Mouse (Mus musculus): ENCODE measurements around the gene Ubp1.
"Not testable (repeated sequence)": the region's sequence is repeated elsewhere in the genome, so short reads cannot be mapped to it uniquely, and the experiment has no call there.

Ubp1 gene

GRCm38 (mm10) chr9:113930534-113931374, at the start of gene Ubp1:
Gene Ubp1 (plus strand): TSS chr9:113930934.
- DNase-seq (ENCODE audit: low spot score) = peak; percentile 94

GRCm38 (mm10) chr9:113894903-113895302, 35.8 kb upstream of the Ubp1 start:
- DNase-seq (ENCODE audit: low spot score) = no peak

GRCm38 (mm10) chr9:113903136-113903535, 27.6 kb upstream of the Ubp1 start:
- DNase-seq (ENCODE audit: low spot score) = no peak

GRCm38 (mm10) chr9:113904315-113904714, 26.4 kb upstream of the Ubp1 start:
- DNase-seq (ENCODE audit: low spot score) = not testable (repeated sequence)

GRCm38 (mm10) chr9:113915789-113916188, 14.9 kb upstream of the Ubp1 start:
- DNase-seq (ENCODE audit: low spot score) = no peak

- DNase-seq (ENCODE audit: low spot score) = no peak
These were observed 8.1 kb upstream of the Ubp1 start for GRCm38 (mm10) chr9:113922677-113923076.

GRCm38 (mm10) chr9:113924883-113925282, 5.9 kb upstream of the Ubp1 start:
- no peak for DNase-seq (ENCODE audit: low spot score)

- DNase-seq (ENCODE audit: low spot score) = no peak
These were observed 2.1 kb upstream of the Ubp1 start for GRCm38 (mm10) chr9:113928591-113928990.

GRCm38 (mm10) chr9:113929676-113930075, 1.1 kb upstream of the Ubp1 start:
- no peak for DNase-seq (ENCODE audit: low spot score)

- peak; percentile 34 for DNase-seq (ENCODE audit: low spot score)
These were observed 803 bp downstream of the Ubp1 start for GRCm38 (mm10) chr9:113931375-113932099.

- no peak for DNase-seq (ENCODE audit: low spot score)
These were observed 1.4 kb downstream of the Ubp1 start for GRCm38 (mm10) chr9:113932100-113932470.

GRCm38 (mm10) chr9:113932501-113932900, 1.8 kb downstream of the Ubp1 start:
- peak; percentile 16 for DNase-seq (ENCODE audit: low spot score)

- DNase-seq (ENCODE audit: low spot score) = no peak
These were observed 4.9 kb downstream of the Ubp1 start for GRCm38 (mm10) chr9:113935638-113936037.

- no peak for DNase-seq (ENCODE audit: low spot score)
These were observed 8.5 kb downstream of the Ubp1 start for GRCm38 (mm10) chr9:113939063-113939850.

GRCm38 (mm10) chr9:113941103-113941805, 10.5 kb downstream of the Ubp1 start:
- no peak for DNase-seq (ENCODE audit: low spot score)

- no peak for DNase-seq (ENCODE audit: low spot score)
These were observed 12.6 kb downstream of the Ubp1 start for GRCm38 (mm10) chr9:113943372-113943771.

- DNase-seq (ENCODE audit: low spot score) = no peak
These were observed 16.5 kb downstream of the Ubp1 start for GRCm38 (mm10) chr9:113947216-113947615.

- DNase-seq (ENCODE audit: low spot score) = no peak
These were observed 27.0 kb downstream of the Ubp1 start for GRCm38 (mm10) chr9:113957777-113958176.

GRCm38 (mm10) chr9:113963718-113964117, 33.0 kb downstream of the Ubp1 start:
- no peak for DNase-seq (ENCODE audit: low spot score)

GRCm38 (mm10) chr9:113964415-113964814, 33.7 kb downstream of the Ubp1 start:
- DNase-seq (ENCODE audit: low spot score) = no peak

- DNase-seq (ENCODE audit: low spot score) = no peak
These were observed 36.1 kb downstream of the Ubp1 start for GRCm38 (mm10) chr9:113966838-113967237.

GRCm38 (mm10) chr9:113968967-113969366, 38.2 kb downstream of the Ubp1 start:
- DNase-seq (ENCODE audit: low spot score) = no peak

Data from ovary, postnatal 36 days (tissue).